Mouse (Mus musculus) liver, adult (tissue): Measurements from ENCODE around the gene Tbc1d30.

Source experiments
- GATA4 ChIP-seq: IDR thresholded peaks from 2 replicates; pipeline ENCODE4 v1.6.1; 2014; ENCODE audit warnings: mild to moderate bottlenecking, low read length; ENCODE audit not compliant: insufficient replicate concordance

Gene Tbc1d30

DNA sequence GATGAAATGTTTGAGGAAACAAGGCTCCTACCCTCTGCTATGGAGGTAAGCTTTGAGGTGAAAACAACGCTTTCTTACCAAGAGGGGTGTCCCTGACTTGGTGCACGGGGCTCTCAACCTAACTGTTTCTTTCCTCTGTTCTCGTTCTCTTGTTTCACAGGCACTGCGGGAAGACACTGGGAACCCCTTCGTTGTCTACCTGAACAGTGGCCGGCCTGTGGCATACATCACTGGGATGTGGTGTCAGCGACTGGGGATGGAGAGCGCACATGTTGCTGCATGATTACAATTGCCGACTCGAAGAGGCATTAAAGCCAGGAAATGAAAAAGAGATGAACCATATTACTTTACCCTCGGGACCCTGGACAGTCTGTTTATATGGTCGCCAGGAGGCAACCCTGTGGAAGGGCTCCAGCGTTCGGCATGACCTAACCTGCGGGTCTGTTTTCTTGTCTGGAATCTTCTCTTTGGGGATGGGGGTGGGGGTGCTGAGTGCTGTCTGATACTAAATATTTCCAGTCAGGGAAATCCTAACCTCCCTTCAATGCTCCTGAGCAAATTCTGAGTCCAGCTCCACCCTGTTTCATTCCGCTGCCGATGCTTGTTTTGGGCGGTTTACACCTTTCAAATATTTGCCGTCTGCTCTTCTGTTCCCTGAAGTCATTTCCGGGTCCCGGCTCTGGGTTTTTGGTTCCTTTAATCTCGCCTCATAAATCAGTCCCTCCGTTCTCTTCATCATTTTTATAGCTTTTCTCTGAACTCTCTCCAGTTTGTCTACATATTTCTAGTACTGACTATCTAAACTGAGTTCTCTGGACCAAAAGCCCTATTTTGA is 107.5 kb downstream of the Tbc1d30 start:
- no peak for TF ChIP-seq GATA4

DNA sequence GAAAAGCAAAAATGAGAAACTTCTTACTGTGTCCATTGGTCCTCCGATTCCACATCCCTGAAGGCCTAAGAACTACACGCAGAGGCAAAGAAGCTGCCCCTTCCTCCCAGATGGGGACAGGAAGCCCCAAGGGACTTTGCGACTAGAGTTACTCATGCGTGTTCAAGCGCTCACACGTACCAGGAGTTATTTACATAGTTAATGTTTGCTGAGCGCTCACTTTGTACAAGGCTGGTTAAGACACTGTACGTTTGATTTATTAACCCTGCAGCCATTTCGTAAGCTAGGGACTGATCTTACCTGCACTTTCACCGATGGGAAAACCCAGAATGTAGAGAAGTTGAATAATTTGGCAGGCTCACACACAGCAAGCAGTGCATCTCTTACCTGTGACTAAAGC is 108.5 kb downstream of the Tbc1d30 start:
- no peak for TF ChIP-seq GATA4

DNA sequence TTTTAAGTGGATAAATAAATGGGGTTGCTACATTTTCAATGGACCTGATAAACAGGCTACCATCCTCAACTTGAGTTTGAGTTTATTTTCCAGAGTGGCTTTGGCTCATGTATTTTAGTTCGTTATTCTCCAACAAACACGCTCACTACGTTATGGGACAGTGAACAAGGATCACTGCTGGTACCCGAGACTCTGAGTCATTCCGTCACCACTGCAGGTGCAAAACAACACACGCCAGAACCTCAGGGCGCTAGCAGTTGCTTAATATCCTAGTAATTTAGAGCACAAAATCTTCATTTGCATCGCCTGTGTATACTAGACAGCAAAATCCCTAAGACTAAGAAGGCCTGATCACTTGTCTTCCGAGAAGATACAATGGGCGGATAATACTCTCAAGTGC is 112.0 kb downstream of the Tbc1d30 start:
- no peak for TF ChIP-seq GATA4

DNA sequence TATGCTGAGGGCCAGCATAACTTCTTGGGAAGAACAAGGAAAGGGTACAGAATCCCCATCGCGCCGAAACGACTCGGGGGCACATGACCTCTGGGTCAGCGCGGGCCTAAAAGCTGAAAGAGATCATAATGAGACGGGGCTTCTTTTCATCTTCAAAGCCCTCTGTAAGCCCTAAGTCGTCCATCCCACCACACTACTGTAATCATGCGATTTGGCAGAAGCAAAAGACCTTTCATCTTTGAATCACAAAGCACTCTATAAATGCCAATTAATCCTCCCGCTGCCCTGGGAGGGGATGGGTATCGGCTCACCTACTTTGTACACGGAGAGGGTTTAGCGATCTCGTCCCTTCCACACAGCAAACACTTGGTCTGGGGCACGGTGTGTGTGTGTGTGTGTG is 112.5 kb downstream of the Tbc1d30 start:
- no peak for TF ChIP-seq GATA4

- no peak for TF ChIP-seq GATA4
These were observed 113.7 kb downstream of the Tbc1d30 start for GRCm38 (mm10) chr10:121237377-121237776.

DNA sequence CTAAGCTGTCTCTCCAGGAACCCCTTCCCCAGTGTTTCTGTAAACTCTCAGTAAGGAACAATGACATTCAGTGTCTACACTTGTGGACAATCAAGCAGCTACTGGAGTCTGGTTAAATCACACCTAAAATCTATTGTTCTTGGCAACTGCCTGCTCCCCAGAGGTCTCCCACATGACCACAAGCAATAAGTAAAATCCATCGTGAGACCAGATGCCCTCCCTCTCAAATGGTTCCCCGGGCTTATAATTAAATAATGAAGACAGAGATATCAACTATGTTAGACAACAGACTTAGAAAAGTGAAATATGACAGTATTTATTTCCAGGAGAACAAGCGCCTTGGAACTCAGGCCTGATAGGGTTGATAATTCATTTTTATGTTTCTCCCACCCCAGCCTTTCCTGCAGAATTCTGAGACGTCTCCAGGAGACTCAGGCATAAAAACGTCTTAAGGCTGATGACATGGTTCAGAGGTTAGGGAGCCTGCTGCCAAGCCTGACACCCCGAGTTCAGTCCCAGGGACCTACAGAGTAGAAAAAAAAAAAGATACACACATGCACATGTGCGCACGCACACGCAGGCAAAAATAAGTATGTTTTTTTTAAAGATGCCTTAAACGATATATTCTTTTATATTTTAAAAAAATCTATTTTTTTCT is 115.8 kb downstream of the Tbc1d30 start:
- TF ChIP-seq GATA4: no peak

- TF ChIP-seq GATA4: no peak
These were observed 116.6 kb downstream of the Tbc1d30 start for GRCm38 (mm10) chr10:121234476-121234875.

DNA sequence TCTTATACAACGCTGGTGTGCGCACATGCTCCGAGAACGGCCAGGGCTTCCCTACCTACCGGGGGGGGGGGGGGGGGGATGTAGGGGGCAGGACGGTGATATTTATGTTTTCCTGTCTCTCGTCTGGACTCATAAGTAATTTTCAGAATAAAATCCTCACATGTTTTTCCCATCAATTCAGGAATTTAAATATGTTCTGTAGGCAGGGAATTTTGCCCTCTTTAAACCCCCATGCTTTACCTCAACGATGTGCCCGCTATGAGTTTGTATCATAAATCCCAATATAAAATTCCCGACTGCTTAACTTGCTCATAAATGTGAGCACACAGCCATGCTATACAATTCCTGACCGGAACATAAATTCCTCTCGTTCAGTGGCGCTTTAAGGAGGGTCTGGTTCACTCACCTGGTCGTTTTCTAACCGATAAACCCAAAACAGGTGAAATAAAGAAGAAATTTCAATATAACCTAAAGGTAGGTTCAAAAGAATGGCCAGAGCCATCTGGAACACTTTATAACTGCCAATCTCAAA is 122.6 kb downstream of the Tbc1d30 start:
- TF ChIP-seq GATA4: no peak

GRCm38 (mm10) chr10:121227988-121228409 is 123.1 kb downstream of the Tbc1d30 start:
- TF ChIP-seq GATA4: no peak

DNA sequence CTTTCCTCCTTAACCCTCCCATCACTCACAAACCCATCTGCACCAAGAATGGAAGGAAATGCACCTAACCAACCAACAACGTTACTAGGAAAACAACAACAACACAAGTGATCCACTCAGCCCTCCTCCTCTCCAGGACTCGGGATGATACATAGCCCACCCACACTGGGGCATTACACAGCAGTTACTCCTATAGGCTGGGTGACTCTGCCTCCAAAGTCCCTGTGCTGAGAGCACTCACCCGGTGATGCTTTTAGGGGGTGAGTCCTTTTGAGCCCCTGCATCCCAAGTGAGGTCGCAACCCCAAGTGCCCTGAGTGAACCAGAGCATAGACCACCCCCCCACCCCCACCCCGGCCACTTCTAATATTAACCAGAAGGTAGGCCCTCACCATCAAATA is 123.7 kb downstream of the Tbc1d30 start:
- no peak for TF ChIP-seq GATA4

DNA sequence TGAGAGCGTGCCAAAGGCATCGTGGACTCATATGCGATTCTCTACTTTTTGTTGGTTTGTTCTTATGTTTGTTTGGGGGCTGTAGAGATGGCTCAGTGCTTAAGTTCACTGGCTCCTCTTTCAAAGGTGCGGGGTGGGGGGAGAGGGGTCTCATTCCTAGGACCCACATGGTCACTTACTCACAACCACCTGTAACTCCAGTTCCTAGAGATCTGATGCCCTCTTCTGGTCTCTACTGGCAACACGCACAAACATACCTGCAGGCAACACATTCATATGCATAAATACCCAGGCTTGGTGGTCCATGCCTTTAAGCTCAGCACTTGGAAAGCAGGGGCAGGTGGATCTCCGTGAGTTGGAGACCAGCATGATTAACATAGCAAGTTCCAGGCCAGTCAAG is 125.4 kb downstream of the Tbc1d30 start:
- TF ChIP-seq GATA4: no peak

DNA sequence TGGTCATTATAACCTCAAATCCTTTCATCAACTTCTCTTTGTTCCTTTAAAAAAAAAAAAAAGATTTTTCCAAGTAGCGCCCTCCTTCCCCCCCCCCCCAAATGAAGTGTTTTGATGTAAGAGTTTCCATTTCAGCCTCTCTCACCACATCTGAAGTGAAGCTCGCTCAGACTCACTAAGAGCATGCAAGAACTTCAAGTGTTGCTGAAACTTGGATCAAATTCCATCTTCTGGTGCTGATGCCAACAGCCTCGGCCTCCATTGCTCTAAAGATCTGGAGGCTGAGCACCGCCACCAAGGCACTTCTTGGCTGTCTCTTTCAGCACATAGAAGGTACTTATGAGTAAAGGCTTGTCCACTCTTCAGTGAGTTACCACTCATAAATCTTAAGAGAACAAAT is 128.2 kb downstream of the Tbc1d30 start:
- no peak for TF ChIP-seq GATA4

- TF ChIP-seq GATA4: no peak
These were observed 132.5 kb downstream of the Tbc1d30 start for GRCm38 (mm10) chr10:121218616-121219015.

GRCm38 (mm10) chr10:121216804-121217203 is 134.3 kb downstream of the Tbc1d30 start:
- no peak for TF ChIP-seq GATA4
